ENCODE assay signal across 8 mouse cellular contexts in genomic region chr10:39239498-39240177, GRCm38 (mm10).
DNase-seq lines count a peak whose midpoint lies in the region; ATAC-seq lines count a peak whose summit lies in the region.

No protein-coding gene starts in this region.

- H3K36me3 ChIP-seq in hindbrain, embryonic 16.5 days (ENCODE audit: control insufficient read depth, insufficient read depth, low read length): no peaks in the 10 kb centered on the region

- peak overlapping the region; percentile 44 for H3K4me2 ChIP-seq in hindbrain, embryonic 16.5 days (ENCODE audit: low read length)

- H3K9me3 ChIP-seq in hindbrain, embryonic 16.5 days (ENCODE audit: control insufficient read depth, low read length): no peaks in the 10 kb centered on the region

- no peaks in the 10 kb centered on the region for H3K27me3 ChIP-seq in hindbrain, embryonic 16.5 days (replicated peaks; ENCODE audit: control insufficient read depth, insufficient read depth, low read length)

- DNase-seq in NIH3T3 (ENCODE audit: low read depth): peak; percentile 95
- peak; percentile 94 to 97 for DNase-seq in cerebellum, postnatal 10 days
- DNase-seq in gastrocnemius, adult 18-20 months (ENCODE audit: low spot score): peak; percentile 88
- peak; percentile 70 for DNase-seq in left cerebral cortex, adult 11 months (ENCODE audit: low spot score)
- DNase-seq in lung, postnatal 36 days: peak; percentile 88
- peak; percentile 70 for DNase-seq in retina, postnatal 7 days (ENCODE audit: low read depth, low spot score)
- peak; percentile 72 for DNase-seq in urinary bladder, postnatal 14 days (ENCODE audit: low spot score)

- 19% methylated on average over 17 of the region's 17 CpGs for WGBS in hindbrain, embryonic 16.5 days

- peak overlapping the region; percentile 64 for H3K27ac ChIP-seq in hindbrain, embryonic 16.5 days (ENCODE audit: low read depth, low read length)

- H3K9ac ChIP-seq in hindbrain, embryonic 16.5 days (ENCODE audit: low read depth, low read length): peak overlapping the region; percentile 58

- no peak overlapping the region for H3K4me3 ChIP-seq in hindbrain, embryonic 16.5 days (ENCODE audit: low read length)

- peak; percentile 91 for ATAC-seq in hindbrain, embryonic 16.5 days

- peaks cover 9% of the 10 kb centered on the region for H3K4me1 ChIP-seq in hindbrain, embryonic 16.5 days (ENCODE audit: control insufficient read depth, insufficient read depth, low read depth, low read length)
